Mouse (Mus musculus): ENCODE measurements at regions not wholly inside any gene's neighbourhood (a gene's known extent, or its start where the extent isn't known, plus 50 kb on each side); places are given as distances from the start of the nearest gene placed in this dataset.
A peak's percentile ranks its signal among the peaks of the same experiment; 100 is the strongest.

GRCm38 (mm10) chr2:30725186-30725585 is 78.3 kb downstream of the 1700001O22Rik start:
- ATAC-seq (ENCODE audit: insufficient read depth) (no peak), DNase-seq (ENCODE audit: low read depth in 3 of 3, low spot score in 3 of 3) (no peak)
- Histone ChIP-seq H3K36me3 (replicated peaks; ENCODE audit: control insufficient read depth, insufficient read depth, low read depth) (no peaks in the 10 kb centered on the region), H3K27ac (no peak overlapping the region), H3K9ac (replicated peaks) (no peak overlapping the region), H3K9me3 (ENCODE audit: control insufficient read depth, low read length) (no peaks in the 10 kb centered on the region), H3K4me3 (ENCODE audit: insufficient read depth in 1 of 2, low read depth in 2 of 2, low read length in 2 of 2) (no peak overlapping the region), H3K4me2 (ENCODE audit: low read depth) (peak overlapping the region; percentile 1; the same call in 1 of the 2 replicates), H3K27me3 (ENCODE audit: control insufficient read depth, insufficient read depth, low read length) (peaks cover 2% of the 10 kb centered on the region), H3K4me1 (replicated peaks; ENCODE audit: control insufficient read depth in 2 of 2, insufficient read depth in 2 of 2, low read length in 1 of 2) (peaks cover 0 to 2% of the 10 kb centered on the region in 2 experiments; a peak in 1 of 4 replicates)
- 40% methylated on average over 10 of the region's 10 CpGs for WGBS (ENCODE audit: insufficient replicate concordance)
- TF ChIP-seq EP300 (IDR thresholded peaks at IDR 0.05; ENCODE audit: low read depth) (no peak), CTCF (IDR thresholded peaks at IDR 0.05; ENCODE audit: low read depth) (no peak)

- no peak overlapping the region for H3K27ac ChIP-seq
Observed at GRCm38 (mm10) chr2:30724521-30724920, 78.9 kb downstream of the 1700001O22Rik start.

GRCm38 (mm10) chr2:30723059-30723587 is 80.3 kb downstream of the 1700001O22Rik start:
- 47% methylated on average over 10 of the region's 10 CpGs for WGBS (ENCODE audit: insufficient replicate concordance)
- no peak overlapping the region for H3K9ac ChIP-seq (replicated peaks)

More at GRCm38 (mm10) chr2:30724521-30724920, 78.9 kb downstream of the 1700001O22Rik start:
- Histone ChIP-seq H3K9me3 (ENCODE audit: control insufficient read depth, low read length) (no peaks in the 10 kb centered on the region), H3K27me3 (ENCODE audit: control insufficient read depth, insufficient read depth, low read length) (peaks cover 2% of the 10 kb centered on the region), H3K4me1 (replicated peaks; ENCODE audit: control insufficient read depth in 2 of 2, insufficient read depth in 2 of 2, low read length in 1 of 2) (peaks cover 0 to 4% of the 10 kb centered on the region in 2 experiments; a peak in 2 of 4 replicates), H3K36me3 (replicated peaks; ENCODE audit: control insufficient read depth, insufficient read depth, low read depth) (no peaks in the 10 kb centered on the region), H3K4me3 (ENCODE audit: insufficient read depth in 1 of 2, low read depth in 2 of 2, low read length in 2 of 2) (no peak overlapping the region), H3K9ac (replicated peaks) (no peak overlapping the region), H3K4me2 (ENCODE audit: low read depth) (no peak overlapping the region)
- no peak for ATAC-seq (ENCODE audit: insufficient read depth)
- TF ChIP-seq EP300 (IDR thresholded peaks at IDR 0.05; ENCODE audit: low read depth) (no peak), CTCF (IDR thresholded peaks at IDR 0.05; ENCODE audit: low read depth) (no peak)
- no peak for DNase-seq (ENCODE audit: low read depth in 3 of 3, low spot score in 3 of 3)

GRCm38 (mm10) chr2:30722263-30723050 is 81.0 kb downstream of the 1700001O22Rik start:
- no peaks in the 10 kb centered on the region for H3K9me3 ChIP-seq (ENCODE audit: control insufficient read depth, low read length)
- H3K27ac ChIP-seq, result no peak overlapping the region

More at GRCm38 (mm10) chr2:30723059-30723587, 80.3 kb downstream of the 1700001O22Rik start:
- Histone ChIP-seq H3K4me3 (ENCODE audit: insufficient read depth in 1 of 2, low read depth in 2 of 2, low read length in 2 of 2) (no peak overlapping the region), H3K27ac (no peak overlapping the region), H3K36me3 (replicated peaks; ENCODE audit: control insufficient read depth, insufficient read depth, low read depth) (no peaks in the 10 kb centered on the region), H3K27me3 (ENCODE audit: control insufficient read depth, insufficient read depth, low read length) (peaks cover 2% of the 10 kb centered on the region), H3K4me2 (ENCODE audit: low read depth) (no peak overlapping the region), H3K4me1 (replicated peaks; ENCODE audit: control insufficient read depth in 2 of 2, insufficient read depth in 2 of 2, low read length in 1 of 2) (peaks cover 0 to 7% of the 10 kb centered on the region in 2 experiments; a peak in 2 of 4 replicates), H3K9me3 (ENCODE audit: control insufficient read depth, low read length) (no peaks in the 10 kb centered on the region)
- TF ChIP-seq EP300 (IDR thresholded peaks at IDR 0.05; ENCODE audit: low read depth) (no peak), CTCF (IDR thresholded peaks at IDR 0.05; ENCODE audit: low read depth) (no peak)
- ATAC-seq (ENCODE audit: insufficient read depth) (no peak), DNase-seq (ENCODE audit: low read depth in 3 of 3, low spot score in 3 of 3) (no peak)

More at GRCm38 (mm10) chr2:30722263-30723050, 81.0 kb downstream of the 1700001O22Rik start:
- TF ChIP-seq CTCF (IDR thresholded peaks at IDR 0.05; ENCODE audit: low read depth) (no peak), EP300 (IDR thresholded peaks at IDR 0.05; ENCODE audit: low read depth) (no peak)
- Histone ChIP-seq H3K27me3 (ENCODE audit: control insufficient read depth, insufficient read depth, low read length) (peaks cover 7% of the 10 kb centered on the region), H3K9ac (replicated peaks) (no peak overlapping the region), H3K36me3 (replicated peaks; ENCODE audit: control insufficient read depth, insufficient read depth, low read depth) (no peaks in the 10 kb centered on the region), H3K4me2 (ENCODE audit: low read depth) (no peak overlapping the region), H3K4me3 (ENCODE audit: insufficient read depth in 1 of 2, low read depth in 2 of 2, low read length in 2 of 2) (no peak overlapping the region), H3K4me1 (replicated peaks; ENCODE audit: control insufficient read depth in 2 of 2, insufficient read depth in 2 of 2, low read length in 1 of 2) (peaks cover 0 to 8% of the 10 kb centered on the region in 2 experiments; a peak in 2 of 4 replicates)
- ATAC-seq (ENCODE audit: insufficient read depth) (no peak), DNase-seq (ENCODE audit: low read depth in 3 of 3, low spot score in 3 of 3) (no peak)
- WGBS (ENCODE audit: insufficient replicate concordance), result 56% methylated on average over 7 of the region's 7 CpGs
